Mouse (Mus musculus): ENCODE results near the gene Ube2g2.
"Not testable (repeated sequence)": the region's sequence is repeated elsewhere in the genome, so short reads cannot be mapped to it uniquely, and the experiment has no call there.

Ube2g2 gene

DNA sequence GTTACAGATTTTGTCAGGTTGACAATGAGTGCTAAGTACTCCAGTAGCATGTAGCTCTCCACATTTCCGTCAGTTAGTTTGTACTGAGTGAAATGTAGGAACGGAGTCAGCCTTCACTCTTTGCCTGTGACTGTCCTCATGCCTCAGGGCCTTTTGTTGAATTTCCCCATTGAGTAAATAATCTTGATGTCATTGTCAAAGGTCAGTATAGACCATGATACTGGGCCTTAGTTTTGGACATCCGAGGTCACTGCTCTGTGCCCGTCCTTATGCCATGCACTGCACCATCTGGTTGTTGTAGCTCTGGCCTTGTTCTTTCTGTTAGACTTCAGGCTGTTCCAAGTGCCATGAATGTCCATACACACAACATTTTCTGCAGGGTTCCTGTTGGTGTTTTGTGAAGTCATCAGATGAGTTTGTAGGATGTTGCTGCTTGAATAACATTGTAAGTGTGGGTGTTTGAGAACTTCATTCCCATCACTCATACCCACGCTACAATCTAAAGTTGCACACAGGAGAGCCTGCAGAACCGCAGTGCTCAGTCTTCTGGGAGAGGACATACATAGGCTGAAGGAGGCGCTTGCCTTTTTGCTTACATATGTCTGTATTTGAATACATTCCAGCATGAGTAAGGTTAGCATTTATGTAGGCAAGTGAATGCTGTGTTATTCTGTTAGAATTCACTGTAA lies 14.3 kb downstream of the Ube2g2 start:
- in situ Hi-C loops (cut with MboI; ENCODE audit: low sequenced_read_pairs) = no loop called here

DNA sequence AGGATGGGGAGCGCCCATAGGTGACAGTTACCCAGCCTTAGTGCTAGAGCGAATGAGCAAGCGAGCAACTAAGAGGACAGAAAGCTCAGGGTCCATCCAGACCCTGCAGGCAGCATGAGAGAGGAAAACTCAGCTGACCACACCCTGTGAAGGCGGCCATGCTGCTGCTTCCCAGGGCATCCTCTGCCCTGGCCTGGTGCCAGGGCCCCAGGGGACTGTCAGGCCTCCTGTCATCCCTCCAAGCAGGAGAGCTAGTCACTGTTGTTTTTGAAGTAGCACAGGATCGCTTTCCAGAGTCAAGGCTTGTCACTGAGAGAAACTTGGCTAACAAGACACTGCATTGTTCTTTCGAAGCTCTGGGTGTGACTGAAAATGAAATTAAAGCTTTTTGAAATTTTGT lies 16.9 kb downstream of the Ube2g2 start:
- in situ Hi-C loops (cut with MboI; ENCODE audit: low sequenced_read_pairs) = no loop called here

GRCm38 (mm10) chr10:77643160-77643559 lies 21.1 kb downstream of the Ube2g2 start:
- in situ Hi-C loops (cut with MboI; ENCODE audit: low sequenced_read_pairs) = no loop called here

- in situ Hi-C loops (cut with MboI; ENCODE audit: low sequenced_read_pairs) = no loop called here
Measured at GRCm38 (mm10) chr10:77645571-77645970, 23.5 kb downstream of the Ube2g2 start.

GRCm38 (mm10) chr10:77647461-77647860 lies 25.4 kb downstream of the Ube2g2 start:
- in situ Hi-C loops (cut with MboI; ENCODE audit: low sequenced_read_pairs) = no loop called here

GRCm38 (mm10) chr10:77647901-77648300 lies 25.8 kb downstream of the Ube2g2 start:
- in situ Hi-C loops (cut with MboI; ENCODE audit: low sequenced_read_pairs) = no loop called here

- in situ Hi-C loops (cut with MboI; ENCODE audit: low sequenced_read_pairs) = no loop called here
Measured at GRCm38 (mm10) chr10:77652046-77652445, 30.0 kb downstream of the Ube2g2 start.

DNA sequence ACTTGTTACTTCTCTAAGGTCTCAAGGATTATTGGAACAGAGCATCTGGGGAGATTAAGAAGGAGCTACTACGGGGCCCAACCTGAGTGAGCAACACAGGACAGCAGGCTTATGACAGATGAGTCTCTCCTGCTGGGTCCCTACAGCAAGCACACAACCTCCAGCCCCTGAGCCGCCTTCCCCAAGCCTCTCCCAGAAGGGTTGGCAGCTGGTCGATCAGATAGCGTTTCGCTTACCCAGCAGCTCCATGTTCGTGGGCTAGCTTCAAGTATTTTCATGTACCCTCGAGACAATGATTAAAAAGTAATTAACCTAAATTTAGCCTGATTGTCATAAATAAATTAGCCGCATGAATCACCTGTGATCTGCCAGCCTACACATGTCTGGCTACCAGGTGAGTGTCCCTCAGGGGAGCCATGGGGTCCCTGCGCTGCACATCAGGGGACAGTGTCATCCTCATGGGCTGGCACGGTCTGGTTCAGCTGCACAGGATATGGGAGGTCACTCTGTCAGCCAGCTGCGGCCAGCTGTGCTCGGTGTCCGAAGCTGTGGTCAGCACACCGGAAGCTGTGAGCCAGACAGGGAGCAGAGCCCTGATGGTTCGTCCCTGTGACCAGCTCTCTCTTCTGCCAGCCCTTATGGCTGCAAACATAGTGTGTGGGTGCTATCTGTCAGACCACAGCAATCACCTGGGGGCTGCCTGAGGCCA lies 36.4 kb downstream of the Ube2g2 start:
- in situ Hi-C loops (cut with MboI; ENCODE audit: low sequenced_read_pairs) = no loop called here

- in situ Hi-C loops (cut with MboI; ENCODE audit: low sequenced_read_pairs) = no loop called here
Measured at GRCm38 (mm10) chr10:77663949-77664665, 42.0 kb downstream of the Ube2g2 start.

- in situ Hi-C loops (cut with MboI; ENCODE audit: low sequenced_read_pairs) = no loop called here
Measured at GRCm38 (mm10) chr10:77666342-77666741, 44.3 kb downstream of the Ube2g2 start.

DNA sequence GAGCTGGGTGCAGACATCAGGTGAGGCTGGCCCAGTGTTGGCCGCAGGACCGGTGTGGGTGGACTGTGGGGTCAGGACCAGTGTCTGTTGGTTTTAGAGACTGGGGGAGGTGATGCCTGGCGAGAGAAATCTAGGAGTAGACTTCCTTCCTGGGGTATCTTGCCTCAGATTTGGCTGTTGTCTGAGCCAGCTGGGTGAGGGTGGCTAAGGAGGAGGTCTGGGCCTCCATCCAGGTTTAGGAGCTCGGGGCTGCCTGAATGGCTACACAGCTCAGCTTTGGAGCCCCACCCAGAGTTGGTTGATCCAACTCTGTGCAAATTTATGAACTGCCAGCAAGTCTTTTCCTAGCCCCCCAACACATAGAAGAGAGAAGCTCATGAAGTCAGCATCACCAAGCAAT lies 45.3 kb downstream of the Ube2g2 start:
- in situ Hi-C loops (cut with MboI; ENCODE audit: low sequenced_read_pairs) = no loop called here

- in situ Hi-C loops (cut with MboI; ENCODE audit: low sequenced_read_pairs) = no loop called here
Measured at GRCm38 (mm10) chr10:77670710-77671109, 48.6 kb downstream of the Ube2g2 start.

GRCm38 (mm10) chr10:77671519-77671918 lies 49.4 kb downstream of the Ube2g2 start:
- in situ Hi-C loops (cut with MboI; ENCODE audit: low sequenced_read_pairs) = no loop called here

DNA sequence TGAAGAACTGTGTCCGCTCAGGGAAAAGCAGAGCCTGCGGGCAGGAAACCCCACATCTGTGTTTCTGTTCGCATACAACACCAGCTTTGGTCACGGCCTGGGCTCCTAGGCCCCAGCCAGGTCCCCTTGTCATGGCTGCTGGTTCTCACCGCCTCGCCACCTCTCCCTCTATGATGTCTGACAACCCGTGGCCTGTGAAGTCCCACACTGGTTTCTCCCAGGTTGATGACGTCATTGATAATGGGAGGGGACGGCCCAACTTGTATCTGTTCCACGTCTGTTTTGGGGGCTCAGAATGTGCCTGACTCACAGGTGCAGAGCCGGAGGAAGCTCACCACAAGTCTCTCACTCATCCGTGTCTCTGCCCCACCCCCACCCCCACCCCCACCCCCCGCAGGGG lies 51.7 kb downstream of the Ube2g2 start:
- in situ Hi-C loops (cut with MboI; ENCODE audit: low sequenced_read_pairs) = no loop called here

DNA sequence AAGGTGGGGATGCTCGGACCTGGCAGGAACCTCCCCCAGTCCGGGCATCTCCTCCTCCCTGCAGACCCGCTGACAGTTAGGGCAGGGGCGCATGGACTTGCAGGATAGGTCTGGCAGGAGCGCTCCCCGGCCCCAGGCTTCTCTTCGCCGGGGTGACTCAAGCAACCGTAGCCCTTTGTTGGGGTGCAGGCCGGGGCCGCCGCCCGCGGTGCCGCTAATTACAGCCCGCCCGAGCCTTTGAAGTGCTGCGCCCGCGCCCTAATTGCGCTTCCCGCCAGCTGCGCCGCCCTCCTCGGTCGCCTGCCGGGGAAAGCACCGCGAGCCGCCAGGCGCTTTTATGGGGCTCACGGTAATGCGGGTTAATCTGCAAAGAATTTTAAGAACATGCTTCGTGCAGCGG lies 55.5 kb downstream of the Ube2g2 start:
- in situ Hi-C loops (cut with MboI; ENCODE audit: low sequenced_read_pairs) = no loop called here

DNA sequence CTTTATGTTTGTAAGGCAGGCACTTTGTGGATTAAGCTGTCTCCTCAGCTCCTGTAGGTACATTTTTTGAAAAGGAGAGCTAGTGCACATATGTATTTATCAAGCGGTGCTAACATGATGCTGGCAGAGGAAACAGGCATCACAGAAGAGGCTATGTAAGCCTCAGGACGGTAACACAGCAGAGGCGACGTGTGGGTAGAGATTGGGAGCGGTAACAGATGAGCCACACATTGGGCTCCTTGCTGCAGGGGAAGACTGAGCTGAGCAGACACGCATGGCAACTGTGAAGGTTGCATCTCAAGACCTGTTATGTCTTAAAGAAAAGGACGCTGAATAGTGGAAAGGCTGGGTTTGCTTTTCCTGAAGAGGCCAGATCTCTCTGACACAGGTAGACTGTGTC lies 60.9 kb downstream of the Ube2g2 start:
- in situ Hi-C loops (cut with MboI; ENCODE audit: low sequenced_read_pairs) = no loop called here

DNA sequence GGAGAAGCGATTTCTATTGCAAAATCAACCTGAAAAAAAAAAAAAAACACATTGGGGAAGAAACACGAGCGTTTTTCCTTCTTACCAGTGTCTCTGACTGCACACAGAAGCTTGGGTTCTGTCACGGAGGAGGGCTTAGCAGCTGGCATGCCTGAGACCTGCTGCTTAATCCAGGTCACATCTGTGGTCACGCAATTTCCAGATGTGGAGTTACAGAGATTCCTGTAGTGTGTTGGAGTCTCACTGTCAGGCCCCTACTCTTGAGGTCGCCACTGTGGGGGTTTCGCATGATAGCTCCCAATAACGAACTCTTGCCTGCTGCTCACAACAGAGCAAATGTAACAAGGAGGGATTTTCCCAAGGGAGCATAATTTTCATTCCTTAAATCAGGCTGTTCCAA lies 62.1 kb downstream of the Ube2g2 start:
- in situ Hi-C loops (cut with MboI; ENCODE audit: low sequenced_read_pairs) = no loop called here

DNA sequence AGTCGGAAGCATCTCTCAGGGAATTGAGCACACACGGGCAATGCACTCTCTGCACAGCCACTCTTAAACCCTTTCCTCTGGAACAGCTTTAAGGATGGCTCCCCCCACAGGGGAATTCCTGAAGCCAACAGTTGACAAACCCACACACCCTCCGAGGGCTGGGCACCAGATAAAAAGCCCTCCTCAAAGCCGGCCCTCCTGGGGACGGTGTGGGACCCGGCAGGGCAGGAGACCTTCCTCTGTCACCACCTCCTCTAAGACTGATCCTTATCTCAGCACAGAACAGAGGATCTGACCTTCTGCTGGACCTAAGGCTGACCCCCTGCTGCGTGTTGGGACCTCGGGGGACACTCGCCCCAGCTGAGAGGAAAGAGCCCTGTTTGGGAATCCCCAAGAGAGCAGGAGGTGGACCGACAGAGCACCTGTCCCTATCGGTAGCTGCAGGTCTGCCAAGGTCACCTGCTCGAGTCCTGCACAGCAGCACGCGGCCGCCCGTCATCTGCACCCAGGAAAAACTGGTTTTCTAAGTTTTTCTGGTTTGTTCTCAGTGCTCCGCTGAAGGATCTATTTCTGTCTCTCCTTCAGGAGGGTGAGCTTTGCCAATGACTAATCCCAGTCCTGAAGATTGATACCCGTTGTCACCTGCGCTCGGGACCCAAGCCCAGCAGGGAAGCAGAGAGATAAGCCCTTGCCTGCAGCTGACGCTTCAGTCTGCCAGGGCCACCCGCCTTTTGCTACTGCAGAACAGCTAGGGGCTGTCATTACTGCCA lies 64.0 kb downstream of the Ube2g2 start, which contains the start of gene Tspear:
Gene Tspear (plus strand): TSS at position 675 of the 770 bp plus-strand sequence.
- in situ Hi-C loops (cut with MboI; ENCODE audit: low sequenced_read_pairs) = no loop called here

DNA sequence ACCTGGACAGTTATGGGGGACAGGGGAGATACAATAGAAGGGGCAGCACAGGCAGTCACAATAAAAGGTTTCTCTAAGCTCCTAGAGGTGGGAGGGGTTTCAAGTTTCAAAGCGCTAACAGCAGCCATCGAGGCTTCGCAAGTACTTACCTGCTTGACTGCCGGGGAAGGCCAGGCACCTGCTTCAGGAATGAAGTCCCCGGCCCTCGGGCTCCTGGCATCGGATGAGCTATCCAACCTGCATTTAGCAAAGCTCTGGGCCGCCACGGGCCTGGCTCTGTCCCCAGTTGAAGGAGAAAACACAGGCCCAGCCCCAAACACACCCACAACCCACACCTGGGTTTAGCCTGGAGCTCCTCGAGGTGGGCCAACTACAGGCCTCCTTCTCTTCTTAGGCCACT lies 64.9 kb downstream of the Ube2g2 start:
- in situ Hi-C loops (cut with MboI; ENCODE audit: low sequenced_read_pairs) = no loop called here

GRCm38 (mm10) chr10:77690356-77690807 lies 68.3 kb downstream of the Ube2g2 start, which contains the start of gene Gm19402:
TSS of gene Gm19402 (minus strand) at chr10:77690757.
- in situ Hi-C loops (cut with MboI; ENCODE audit: low sequenced_read_pairs) = not testable (repeated sequence)

Data from CH12F3 (cell line).